Mouse (Mus musculus): Measurements from ENCODE around the gene Tmie.

Gene Tmie

GRCm38 (mm10) chr9:110887388-110888303, 7.7 kb upstream of the Tmie start:
- no peak for DNase-seq

- no peak for DNase-seq
Measured at GRCm38 (mm10) chr9:110881953-110882352, 2.0 kb upstream of the Tmie start.

- no peak for DNase-seq
Measured at GRCm38 (mm10) chr9:110880772-110881171, 859 bp upstream of the Tmie start.

GRCm38 (mm10) chr9:110879191-110879920, 557 bp downstream of the Tmie start, which contains the start of gene Als2cl:
Gene Als2cl, plus strand, starts transcription at chr9:110879870.
- no peak for DNase-seq

- DNase-seq: no peak
Measured at GRCm38 (mm10) chr9:110877888-110878287, 2.0 kb downstream of the Tmie start.

- DNase-seq: no peak
Measured at GRCm38 (mm10) chr9:110877353-110877752, 2.6 kb downstream of the Tmie start.

- no peak for DNase-seq
Measured at GRCm38 (mm10) chr9:110875288-110875695, 4.6 kb downstream of the Tmie start.

GRCm38 (mm10) chr9:110874660-110875191, 5.2 kb downstream of the Tmie start:
- DNase-seq: no peak

- DNase-seq: no peak
Measured at GRCm38 (mm10) chr9:110873681-110874659, 5.9 kb downstream of the Tmie start.

GRCm38 (mm10) chr9:110871030-110871429, 8.9 kb downstream of the Tmie start:
- DNase-seq: peak; percentile 43 to 66

GRCm38 (mm10) chr9:110858967-110859596, 20.8 kb downstream of the Tmie start:
- DNase-seq: no peak

GRCm38 (mm10) chr9:110858523-110858922, 21.4 kb downstream of the Tmie start:
- DNase-seq: no peak

- no peak for DNase-seq
Measured at GRCm38 (mm10) chr9:110857781-110858472, 22.0 kb downstream of the Tmie start, which contains the start of gene Prss50. Gene Prss50, plus strand, starts transcription at chr9:110857967.

- DNase-seq: no peak
Measured at GRCm38 (mm10) chr9:110856920-110857319, 23.0 kb downstream of the Tmie start.

GRCm38 (mm10) chr9:110855903-110856302, 24.0 kb downstream of the Tmie start:
- DNase-seq: no peak

- DNase-seq: no peak
Measured at GRCm38 (mm10) chr9:110849162-110849561, 30.8 kb downstream of the Tmie start.

GRCm38 (mm10) chr9:110844206-110844605, 35.7 kb downstream of the Tmie start, which contains the start of gene Prss46:
Gene Prss46, plus strand, starts transcription at chr9:110844506.
- DNase-seq: no peak

- no peak for DNase-seq
Measured at GRCm38 (mm10) chr9:110841438-110841837, 38.5 kb downstream of the Tmie start.

GRCm38 (mm10) chr9:110840905-110841304, 39.0 kb downstream of the Tmie start:
- no peak for DNase-seq

GRCm38 (mm10) chr9:110836112-110836511, 43.8 kb downstream of the Tmie start:
- no peak for DNase-seq

GRCm38 (mm10) chr9:110834961-110835360, 45.0 kb downstream of the Tmie start:
- DNase-seq: no peak

All from cerebellum, adult 18-20 months (tissue).